Mouse (Mus musculus) ES-E14 (cell line): ENCODE measurements around the gene Atl1. TPM values are rescaled to one million over a fixed set of nuclear protein-coding genes. Genes with fewer than 3 reads are reported as not detected.

ENCODE experiments used
- DNase-seq: peaks from one replicate; pipeline ENCODE4 v3.0.0-alpha.2; 2013; ENCODE audit warnings: low read depth, low spot score
- H3K27ac ChIP-seq: 2 replicates; pipeline ENCODE4 v1.5.1; 2012; ENCODE audit warnings: low read depth, mild to moderate bottlenecking, low read length, moderate library complexity, mixed read lengths; ENCODE audit not compliant: poor library complexity, insufficient read depth, severe bottlenecking
- H3K36me3 ChIP-seq: 2 replicates; pipeline ENCODE4 v1.6.1; 2012; ENCODE audit warnings: mild to moderate bottlenecking, low read length, moderate library complexity, mixed read lengths; ENCODE audit not compliant: control insufficient read depth, poor library complexity, insufficient read depth, severe bottlenecking
- H3K4me1 ChIP-seq, 2 experiments: fragments of 150-350 bp in 1 of 2; sonication (generic) in 1 of 2; 2 replicates each; pipeline ENCODE4 v1.6.1; 2012; ENCODE audit warnings: low read length in 2 of 2, mild to moderate bottlenecking in 1 of 2, mixed read lengths in 1 of 2; ENCODE audit not compliant: control insufficient read depth in 2 of 2, insufficient read depth in 2 of 2, poor library complexity in 1 of 2
- H3K4me3 ChIP-seq, 2 experiments: fragments of 150-350 bp in 1 of 2; sonication (generic) in 1 of 2; 2 replicates each; pipeline ENCODE4 v1.5.1; 2012; ENCODE audit warnings: low read length in 2 of 2, low read depth in 1 of 2, mild to moderate bottlenecking in 1 of 2, mixed read lengths in 1 of 2; ENCODE audit not compliant: insufficient read depth in 1 of 2, poor library complexity in 1 of 2, severe bottlenecking in 1 of 2
- H3K9ac ChIP-seq: 2 replicates; pipeline ENCODE4 v1.6.1; 2012; ENCODE audit warnings: low read depth, mild to moderate bottlenecking, low read length, mixed read lengths; ENCODE audit not compliant: poor library complexity, insufficient read depth, severe bottlenecking
- H3K9me3 ChIP-seq: fragments of 150-350 bp; sonication (generic); 2 replicates; pipeline ENCODE4 v1.6.1; 2012; ENCODE audit warnings: low read depth, mild to moderate bottlenecking, low read length; ENCODE audit not compliant: control insufficient read depth, insufficient read depth
- CHD2 ChIP-seq: IDR thresholded peaks from 2 replicates; pipeline ENCODE4 v1.6.1; 2014; ENCODE audit warnings: mild to moderate bottlenecking, low read depth, low read length, inconsistent platforms
- HCFC1 ChIP-seq: IDR thresholded peaks from 2 replicates; pipeline ENCODE4 v1.6.1; 2012; ENCODE audit warnings: low read length, inconsistent platforms, borderline replicate concordance; ENCODE audit not compliant: insufficient read depth
- MAFK ChIP-seq: IDR thresholded peaks from 2 replicates; pipeline ENCODE4 v1.6.1; 2014; ENCODE audit warnings: mild to moderate bottlenecking, low read depth, low read length, inconsistent platforms; ENCODE audit not compliant: insufficient read depth
- ZC3H11A ChIP-seq: IDR thresholded peaks from 2 replicates; pipeline ENCODE4 v1.6.1; 2012; ENCODE audit warnings: low read depth, mild to moderate bottlenecking, inconsistent platforms, low read length, borderline replicate concordance
- ZNF384 ChIP-seq: IDR thresholded peaks from 2 replicates; pipeline ENCODE4 v1.6.1; 2012; ENCODE audit warnings: low read depth, low read length, inconsistent platforms
- in situ Hi-C, 2 experiments: fragments of 600-800 bp; cut with MboI; formaldehyde crosslinking; loops; one replicate each; pipeline ENCODE4 v1.15.1; 2025; ENCODE audit warnings: low sequenced_read_pairs in 2 of 2, inconsistent platforms in 1 of 2; ENCODE audit not compliant: unreplicated experiment in 2 of 2
- total RNA-seq: library from RNA; depleted of rRNA; stranded (reverse); fragments of 300-350 nt; gene quantifications from 2 replicates; pipeline ENCODE4 v1.2.3, GENCODE M21; 2012

The Atl1 gene
- total RNA-seq, 1 experiment, result 2.5 TPM

GRCm38 (mm10) chr12:69947502-69947901 lies 55.1 kb downstream of the Atl1 start:
- Histone ChIP-seq H3K9ac (no peak overlapping the region), H3K4me3 (no peak overlapping the region), H3K4me1 (no peaks in the 10 kb centered on the region), H3K36me3 (no peaks in the 10 kb centered on the region), H3K27ac (no peak overlapping the region), H3K9me3 (no peaks in the 10 kb centered on the region)
- DNase-seq, result no peak
- in situ Hi-C loops, result no loop called here
- TF ChIP-seq ZNF384 (no peak), ZC3H11A (no peak), MAFK (no peak), HCFC1 (no peak), CHD2 (no peak)

GRCm38 (mm10) chr12:69957378-69957777 lies 65.0 kb downstream of the Atl1 start:
- Histone ChIP-seq H3K36me3 (no peaks in the 10 kb centered on the region), H3K4me1 (no peaks in the 10 kb centered on the region), H3K27ac (no peak overlapping the region), H3K9ac (no peak overlapping the region), H3K4me3 (no peak overlapping the region), H3K9me3 (no peaks in the 10 kb centered on the region)
- no peak for TF ChIP-seq CHD2
- no peak for TF ChIP-seq MAFK
- TF ChIP-seq ZNF384, result no peak
- DNase-seq, result no peak
- in situ Hi-C loops, result no loop called here

- TF ChIP-seq MAFK, result no peak
- TF ChIP-seq ZC3H11A, result peak; percentile 37; the same call in 1 of the 2 replicates
- Histone ChIP-seq H3K36me3 (peaks cover 9% of the 10 kb centered on the region; the same call in 1 of the 2 replicates), H3K9me3 (no peaks in the 10 kb centered on the region), H3K9ac (no peak overlapping the region), H3K4me3 (no peak overlapping the region), H3K27ac (no peak overlapping the region), H3K4me1 (no peaks in the 10 kb centered on the region; a peak in 2 of 4 replicates)
- DNase-seq, result no peak
- in situ Hi-C loops, result no loop called here
Measured at GRCm38 (mm10) chr12:69962468-69962867, 70.1 kb downstream of the Atl1 start.

DNA sequence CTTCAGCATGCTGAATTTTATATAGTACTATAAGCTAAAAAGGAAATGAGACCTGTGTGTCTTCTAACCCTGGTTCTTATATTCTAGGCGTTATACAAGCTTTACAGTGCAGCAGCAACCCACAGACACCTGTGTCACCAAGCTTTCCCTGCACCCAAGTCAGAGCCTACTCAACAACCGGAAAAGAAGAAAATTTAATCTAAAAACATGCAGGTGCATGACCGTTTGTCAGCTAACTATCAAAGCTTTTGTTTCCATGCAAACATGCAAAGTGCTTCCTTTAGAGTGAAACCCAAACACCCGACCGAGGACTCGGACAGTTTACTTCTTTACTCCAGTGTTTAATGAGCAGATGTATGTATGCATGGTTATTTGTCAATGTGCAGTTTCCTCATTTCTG lies 70.7 kb downstream of the Atl1 start:
- no peak overlapping the region for H3K9ac ChIP-seq
- no peak for DNase-seq
- H3K9me3 ChIP-seq, result no peaks in the 10 kb centered on the region
- in situ Hi-C loops, result no loop called here
- H3K4me1 ChIP-seq, result no peaks in the 10 kb centered on the region; a peak in 2 of 4 replicates
- H3K27ac ChIP-seq, result no peak overlapping the region
- TF ChIP-seq MAFK, result no peak
- no peak for TF ChIP-seq CHD2
- TF ChIP-seq ZNF384, result no peak
- TF ChIP-seq HCFC1, result no peak
- no peak for TF ChIP-seq ZC3H11A
- peaks cover 11% of the 10 kb centered on the region for H3K36me3 ChIP-seq
- no peak overlapping the region for H3K4me3 ChIP-seq

DNA sequence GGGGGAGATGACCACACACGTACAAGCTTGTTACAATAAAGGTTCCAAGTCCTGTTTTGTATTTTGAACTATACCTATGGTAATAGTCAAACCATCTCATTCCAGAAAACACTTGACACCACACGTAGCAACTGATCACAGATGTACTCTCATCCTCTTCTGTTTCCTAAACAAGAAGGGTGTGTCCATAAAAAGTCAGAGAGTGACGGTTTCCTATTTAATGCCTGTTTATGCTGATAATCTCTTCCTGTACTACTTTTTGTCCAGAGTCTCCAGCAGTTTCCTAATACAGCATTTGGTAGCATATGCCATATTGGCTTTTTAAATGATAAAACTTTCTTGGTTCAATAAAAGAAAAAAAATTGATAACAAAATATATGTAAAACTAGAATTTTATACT lies 73.2 kb downstream of the Atl1 start:
- Histone ChIP-seq H3K9ac (no peak overlapping the region), H3K27ac (no peak overlapping the region), H3K4me1 (no peaks in the 10 kb centered on the region; a peak in 2 of 4 replicates), H3K9me3 (no peaks in the 10 kb centered on the region), H3K36me3 (peaks cover 15% of the 10 kb centered on the region), H3K4me3 (no peak overlapping the region)
- TF ChIP-seq CHD2, result no peak
- no peak for TF ChIP-seq ZC3H11A
- no peak for TF ChIP-seq HCFC1
- no peak for TF ChIP-seq ZNF384
- TF ChIP-seq MAFK, result no peak
- in situ Hi-C loops, result no loop called here
- no peak for DNase-seq
